Mouse (Mus musculus) layer of hippocampus, postnatal 14 days (tissue): ENCODE results near the gene Pten. TPM values are rescaled to one million over a fixed set of nuclear protein-coding genes. Genes with fewer than 3 reads are reported as not detected.
A peak's percentile ranks its signal among the peaks of the same experiment; 100 is the strongest.

Source experiments
- DNase-seq, 2 experiments: peaks; one replicate each; pipeline ENCODE4 v3.0.0; 2021 to 2022; ENCODE audit warnings: low spot score in 2 of 2, mixed read lengths in 1 of 2
- long read RNA-seq, 2 experiments: library from polyadenylated mRNA; stranded (forward); transcript quantifications; one replicate each; pipeline ENCODE4 v2.0.0; 2021
- total RNA-seq, 2 experiments: library from RNA; stranded (reverse); gene quantifications; 2 replicates each; pipeline ENCODE4 v1.2.3; 2021

The Pten gene
- 100 to 1,000 TPM; 114 to 125 TPM for total RNA-seq
- long read RNA-seq, experiment 1, full-length matches to known transcripts: 92 of 104 reads
- long read RNA-seq, experiment 1, partial matches to known transcripts: 0 of 104 reads
- long read RNA-seq, experiment 1, other reads (novel, unspliced or antisense): 12 of 104 reads
- long read RNA-seq, experiment 2, full-length matches to known transcripts: 59 of 70 reads
- long read RNA-seq, experiment 2, partial matches to known transcripts: 1 of 70 reads
- long read RNA-seq, experiment 2, other reads (novel, unspliced or antisense): 10 of 70 reads

GRCm38 (mm10) chr19:32756900-32757725, at the start of gene Pten:
TSS of gene Pten (plus strand) at chr19:32757497.
- peak; percentile 97 to 98 for DNase-seq

- DNase-seq: no peak
Measured at GRCm38 (mm10) chr19:32708996-32709395, 48.3 kb upstream of the Pten start.

- DNase-seq: no peak
Measured at GRCm38 (mm10) chr19:32710288-32710687, 47.0 kb upstream of the Pten start.

GRCm38 (mm10) chr19:32711761-32712541, 45.3 kb upstream of the Pten start:
- peak; percentile 91 to 93 for DNase-seq

- DNase-seq: peak in 1 of 2 experiments; percentile 64
Measured at GRCm38 (mm10) chr19:32712588-32713042, 44.7 kb upstream of the Pten start.

GRCm38 (mm10) chr19:32713471-32713870, 43.8 kb upstream of the Pten start:
- no peak for DNase-seq

GRCm38 (mm10) chr19:32715201-32715600, 42.1 kb upstream of the Pten start:
- DNase-seq: peak; percentile 69 to 80

- no peak for DNase-seq
Measured at GRCm38 (mm10) chr19:32715681-32716080, 41.6 kb upstream of the Pten start.

GRCm38 (mm10) chr19:32717590-32717989, 39.7 kb upstream of the Pten start:
- no peak for DNase-seq

GRCm38 (mm10) chr19:32720319-32720718, 37.0 kb upstream of the Pten start:
- DNase-seq: no peak

GRCm38 (mm10) chr19:32723817-32724216, 33.5 kb upstream of the Pten start:
- no peak for DNase-seq

GRCm38 (mm10) chr19:32726451-32727325, 30.6 kb upstream of the Pten start:
- DNase-seq: no peak

- no peak for DNase-seq
Measured at GRCm38 (mm10) chr19:32729785-32730184, 27.5 kb upstream of the Pten start.

GRCm38 (mm10) chr19:32732922-32733321, 24.4 kb upstream of the Pten start:
- no peak for DNase-seq

- DNase-seq: no peak
Measured at GRCm38 (mm10) chr19:32737844-32738243, 19.5 kb upstream of the Pten start.

- DNase-seq: no peak
Measured at GRCm38 (mm10) chr19:32739686-32740085, 17.6 kb upstream of the Pten start, which contains the start of gene Atad1. TSS of gene Atad1 (minus strand) at chr19:32739786.

GRCm38 (mm10) chr19:32740641-32741345, 16.5 kb upstream of the Pten start:
- no peak for DNase-seq

GRCm38 (mm10) chr19:32749425-32749824, 7.9 kb upstream of the Pten start:
- no peak for DNase-seq

GRCm38 (mm10) chr19:32752357-32752756, 4.9 kb upstream of the Pten start:
- no peak for DNase-seq

GRCm38 (mm10) chr19:32753386-32753785, 3.9 kb upstream of the Pten start:
- DNase-seq: no peak
